Comparison of ENCODE assay signal across 10 mouse cellular contexts in genomic region chr5:14927047-14927446, GRCm38 (mm10). TPM values are rescaled to one million over a fixed set of nuclear protein-coding genes. Genes with fewer than 3 reads are reported as not detected.
"Had no signal": no experiment of that assay in that cellular context is flagged by ENCODE, and none has a peak within 500 bp of the region (broad histone marks: within the 10 kb centered on the region; RNA-seq: fewer than 3 reads in every experiment).

No protein-coding gene starts in this region.

RNA-seq across cellular contexts. Expression of gene Speer4e, which starts 11.2 kb away (rescaled TPM):
- total RNA-seq: layer of hippocampus, postnatal 36 days; left cerebral cortex, postnatal 36 days had no signal
- polyA plus RNA-seq: limb, embryonic 12.5 days; liver, embryonic 14.5 days; lung, adult 2 months; macrophage; midbrain, embryonic 12.5 days; myocyte; neural tube, embryonic 11.5 days; neural tube, embryonic 15.5 days had no signal

RNA-seq across cellular contexts. Expression of gene Gm9758, which starts 12.3 kb away (rescaled TPM):
- total RNA-seq: layer of hippocampus, postnatal 36 days; left cerebral cortex, postnatal 36 days had no signal
- polyA plus RNA-seq: limb, embryonic 12.5 days; liver, embryonic 14.5 days; lung, adult 2 months; macrophage; midbrain, embryonic 12.5 days; myocyte; neural tube, embryonic 11.5 days; neural tube, embryonic 15.5 days had no signal

RNA-seq across cellular contexts. Expression of gene Gm10354, which starts 51.7 kb away (rescaled TPM):
- total RNA-seq: layer of hippocampus, postnatal 36 days; left cerebral cortex, postnatal 36 days had no signal
- polyA plus RNA-seq: limb, embryonic 12.5 days; liver, embryonic 14.5 days; lung, adult 2 months; macrophage; midbrain, embryonic 12.5 days; myocyte; neural tube, embryonic 11.5 days; neural tube, embryonic 15.5 days had no signal
